Mouse (Mus musculus): Measurements from ENCODE around the gene Hoxc5.

DNA sequence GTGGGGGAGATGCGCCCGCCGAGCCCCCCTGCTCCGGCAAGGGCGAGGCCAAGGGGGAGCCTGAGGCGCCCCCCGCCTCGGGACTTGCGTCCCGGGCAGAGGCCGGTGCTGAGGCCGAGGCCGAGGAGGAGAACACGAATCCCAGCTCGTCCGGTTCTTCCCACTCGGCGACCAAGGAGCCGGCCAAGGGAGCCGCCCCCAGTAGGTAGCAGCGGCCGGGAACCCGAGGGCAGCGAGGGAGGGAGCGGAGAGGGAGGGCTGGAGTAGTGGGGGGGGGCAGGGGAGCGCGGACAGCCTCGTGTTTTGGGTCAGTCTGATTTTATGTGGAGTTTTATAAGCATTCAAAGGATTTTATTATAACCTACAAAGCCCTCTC lies 12.2 kb upstream of the Hoxc5 start:
- TF ChIP-seq CTCF (IDR thresholded peaks at IDR 0.05; ENCODE audit: borderline replicate concordance, extremely low read depth, insufficient read depth, insufficient read length) = no peak
- no peak for TF ChIP-seq POLR2A (IDR thresholded peaks at IDR 0.05; ENCODE audit: borderline replicate concordance, extremely low read depth, insufficient read depth, insufficient read length, poor library complexity, severe bottlenecking)
